Mouse (Mus musculus) megakaryocyte, embryonic 14.5 days (primary cell): Measurements from ENCODE around the gene Pfkl.

Experiments
- FLI1 ChIP-seq: IDR thresholded peaks from 2 replicates; pipeline ENCODE4 v1.6.1; 2012; ENCODE audit warnings: low read length, inconsistent platforms, mixed read lengths
- GATA1 ChIP-seq: IDR thresholded peaks from 3 replicates; pipeline ENCODE4 v1.6.1; 2012; ENCODE audit warnings: mixed read lengths, low read length, inconsistent platforms, borderline replicate concordance

GRCm38 (mm10) chr10:77976458-77977150 lies 33.3 kb downstream of the Pfkl start:
- TF ChIP-seq GATA1 (no peak), FLI1 (no peak)
